Mouse (Mus musculus): ENCODE data around the gene Ttc14. TPM values are rescaled to one million over a fixed set of nuclear protein-coding genes. Genes with fewer than 3 reads are reported as not detected.

The Ttc14 gene
- polyA plus RNA-seq, 1 experiment from 2014 or later = 58.7 TPM

DNA sequence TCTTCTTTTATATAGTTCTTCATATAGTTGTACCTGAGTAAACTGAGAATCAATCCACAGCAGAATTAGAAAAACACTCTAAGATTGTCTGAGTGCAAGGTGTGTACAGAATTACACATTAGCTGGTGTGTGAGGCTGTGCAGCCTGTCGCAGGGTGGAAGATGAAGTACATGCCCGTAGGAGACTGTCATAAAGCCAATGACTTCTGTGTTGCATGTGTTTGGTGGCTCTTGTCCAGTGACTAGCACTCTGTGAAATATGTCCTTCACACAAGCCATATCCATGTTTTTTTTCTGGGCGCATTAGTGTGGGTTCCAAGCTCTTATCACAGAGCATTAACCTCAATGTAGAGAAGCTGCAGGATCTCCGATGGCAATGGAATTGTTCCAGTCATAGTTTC lies 51.2 kb downstream of the Ttc14 start:
- no peak for ATAC-seq (ENCODE audit: insufficient number of reproducible peaks, low FRiP score)
- H3K4me3 ChIP-seq = no peak overlapping the region
- 75% methylated on average over 4 of the region's 4 CpGs for WGBS
- no peaks in the 10 kb centered on the region for H3K36me3 ChIP-seq
- H3K4me2 ChIP-seq = no peak overlapping the region
- H3K9ac ChIP-seq = no peak overlapping the region
- no peak overlapping the region for H3K27ac ChIP-seq (ENCODE audit: poor library complexity, severe bottlenecking)
- no peaks in the 10 kb centered on the region for H3K4me1 ChIP-seq (replicated peaks)
- no peaks in the 10 kb centered on the region for H3K9me3 ChIP-seq (replicated peaks)
- H3K27me3 ChIP-seq (replicated peaks) = no peaks in the 10 kb centered on the region

GRCm38 (mm10) chr3:33853062-33853461 lies 53.4 kb downstream of the Ttc14 start:
- H3K4me3 ChIP-seq = no peak overlapping the region
- 36% methylated on average over 1 of the region's 1 CpGs for WGBS
- no peaks in the 10 kb centered on the region for H3K36me3 ChIP-seq
- no peak overlapping the region for H3K27ac ChIP-seq (ENCODE audit: poor library complexity, severe bottlenecking)
- no peaks in the 10 kb centered on the region for H3K9me3 ChIP-seq (replicated peaks)
- H3K27me3 ChIP-seq (replicated peaks) = no peaks in the 10 kb centered on the region
- no peaks in the 10 kb centered on the region for H3K4me1 ChIP-seq (replicated peaks)
- ATAC-seq (ENCODE audit: insufficient number of reproducible peaks, low FRiP score) = no peak
- H3K4me2 ChIP-seq = no peak overlapping the region
- H3K9ac ChIP-seq = no peak overlapping the region

DNA sequence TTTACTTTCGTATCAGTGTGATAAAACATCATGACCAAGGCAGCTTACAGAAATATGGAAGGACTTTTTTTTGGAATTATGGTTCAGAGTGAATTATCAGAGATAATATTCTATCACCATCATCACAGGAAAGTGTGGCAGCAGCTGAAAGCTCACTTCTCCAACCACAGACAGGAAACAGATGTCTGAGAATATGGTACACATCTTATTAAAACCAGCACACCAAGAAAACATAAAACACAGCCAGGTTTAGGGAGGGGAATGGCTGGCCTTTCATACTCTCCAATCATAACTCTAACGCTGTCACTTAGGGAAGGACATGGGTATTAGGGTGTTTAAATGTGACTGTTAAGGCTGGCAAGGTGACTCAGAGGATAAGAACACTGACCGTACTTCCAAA lies 59.3 kb downstream of the Ttc14 start:
- H3K36me3 ChIP-seq = no peaks in the 10 kb centered on the region
- H3K4me1 ChIP-seq (replicated peaks) = no peaks in the 10 kb centered on the region
- no peak overlapping the region for H3K4me2 ChIP-seq
- no peak overlapping the region for H3K9ac ChIP-seq
- H3K27me3 ChIP-seq (replicated peaks) = no peaks in the 10 kb centered on the region
- WGBS = 81% methylated on average over 3 of the region's 3 CpGs
- no peak overlapping the region for H3K4me3 ChIP-seq
- H3K9me3 ChIP-seq (replicated peaks) = no peaks in the 10 kb centered on the region
- no peak for ATAC-seq (ENCODE audit: insufficient number of reproducible peaks, low FRiP score)
- no peak overlapping the region for H3K27ac ChIP-seq (ENCODE audit: poor library complexity, severe bottlenecking)

- no peak for ATAC-seq (ENCODE audit: insufficient number of reproducible peaks, low FRiP score)
- no peaks in the 10 kb centered on the region for H3K36me3 ChIP-seq
- H3K9me3 ChIP-seq (replicated peaks) = no peaks in the 10 kb centered on the region
Observed at GRCm38 (mm10) chr3:33864000-33864540, 64.4 kb downstream of the Ttc14 start.

More at GRCm38 (mm10) chr3:33864000-33864540, 64.4 kb downstream of the Ttc14 start:
- Histone ChIP-seq H3K27ac (ENCODE audit: poor library complexity, severe bottlenecking) (no peak overlapping the region), H3K27me3 (replicated peaks) (no peaks in the 10 kb centered on the region), H3K4me1 (replicated peaks) (no peaks in the 10 kb centered on the region), H3K4me3 (no peak overlapping the region), H3K9ac (no peak overlapping the region), H3K4me2 (no peak overlapping the region)

Other genes with a start within 250 kb of the Ttc14 start
- gene Ccdc39, start 44.5 kb downstream of the Ttc14 start, polyA plus RNA-seq (2016; fragmentation: Nextera tagmentation; extraction: Ambion mirVana) = 0.54 and 1.1 TPM in 2 replicates
- gene Fxr1, start 220.1 kb downstream of the Ttc14 start, polyA plus RNA-seq (2016; fragmentation: Nextera tagmentation; extraction: Ambion mirVana) = 76.1 and 79.7 TPM in 2 replicates